Mouse (Mus musculus) testis, postnatal 10 days (tissue): ENCODE results near the gene Phospho2.
A peak's percentile ranks its signal among the peaks of the same experiment; 100 is the strongest.
"Not testable (repeated sequence)": the region's sequence is repeated elsewhere in the genome, so short reads cannot be mapped to it uniquely, and the experiment has no call there.

ENCODE experiments used
- DNase-seq: peaks from one replicate; pipeline ENCODE4 v3.0.0; 2021; ENCODE audit warnings: low spot score

The Phospho2 gene

DNA sequence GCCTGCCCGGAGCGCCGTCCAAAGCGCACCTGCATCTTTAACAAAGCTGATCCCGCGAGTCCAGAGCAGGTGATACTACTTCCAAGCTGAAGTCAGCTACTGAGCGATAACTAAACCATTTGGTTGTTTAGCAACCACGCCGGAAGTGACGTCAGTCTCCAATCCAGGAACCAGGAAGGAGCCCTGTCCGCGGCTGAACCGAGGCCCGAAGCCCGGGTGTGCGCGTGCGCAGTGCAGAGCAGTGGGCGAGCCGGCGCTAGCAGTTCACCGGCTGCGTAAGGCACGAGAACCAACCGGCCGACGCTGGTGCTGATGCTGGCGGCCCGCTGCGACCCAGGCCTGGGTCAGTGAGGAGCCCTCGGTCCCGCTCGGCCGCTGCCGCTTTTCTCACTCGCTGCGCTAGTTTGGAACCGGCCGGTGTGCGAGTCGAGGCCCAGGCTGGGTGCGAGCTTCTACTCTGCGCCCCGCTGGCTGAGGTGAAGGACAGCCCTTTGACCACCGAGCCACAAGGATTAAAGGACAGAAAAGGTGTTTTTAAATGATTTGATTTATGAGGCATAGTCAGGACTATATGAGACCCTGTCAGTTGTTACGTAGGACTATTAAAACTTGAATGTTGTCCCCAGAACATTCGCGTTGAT lies at the start of gene Phospho2, which contains the start of gene Ccdc173:
Gene Phospho2 (plus strand): TSS at position 195 of the 641 bp plus-strand sequence.
Gene Ccdc173 (minus strand): TSS at position 147 of the 641 bp plus-strand sequence.
- DNase-seq, result peak; percentile 99

DNA sequence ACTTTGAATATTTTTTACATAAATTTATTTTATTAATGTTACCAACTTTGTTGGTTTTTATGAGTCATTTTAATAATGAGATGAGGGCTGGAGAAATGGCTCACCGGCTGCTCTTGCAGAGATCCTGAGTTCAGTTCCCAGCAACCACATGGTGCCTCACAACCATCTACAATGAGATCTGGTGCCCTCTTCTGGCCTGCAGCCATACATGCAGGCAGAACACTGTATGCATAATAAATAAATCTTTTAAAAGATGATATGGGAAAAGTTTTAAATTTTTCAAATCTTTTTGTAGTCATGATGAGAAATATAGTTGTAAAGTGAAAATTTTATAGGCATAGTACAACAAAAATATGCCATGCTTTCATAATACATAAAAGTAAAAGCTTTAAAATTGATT lies 44.3 kb upstream of the Phospho2 start:
- DNase-seq, result no peak

DNA sequence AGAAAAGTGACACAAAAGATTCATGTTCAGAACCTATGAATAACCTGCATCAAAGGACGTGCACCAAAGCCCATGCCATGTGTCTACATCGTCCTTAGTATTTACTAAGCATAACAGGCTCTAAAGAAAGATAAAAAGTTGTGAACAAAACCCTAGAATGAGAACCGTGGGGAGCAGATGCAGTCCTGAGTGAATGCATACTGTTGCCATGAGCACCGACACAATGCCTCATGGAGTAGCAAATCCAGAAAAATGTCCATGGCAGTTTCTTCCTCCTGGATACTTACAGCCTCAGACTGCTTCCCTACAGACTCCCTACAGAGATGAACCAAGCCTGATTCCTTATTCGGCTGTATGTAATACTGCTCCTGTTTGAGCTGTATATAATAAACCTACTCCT lies 28.4 kb upstream of the Phospho2 start:
- DNase-seq, result no peak

DNA sequence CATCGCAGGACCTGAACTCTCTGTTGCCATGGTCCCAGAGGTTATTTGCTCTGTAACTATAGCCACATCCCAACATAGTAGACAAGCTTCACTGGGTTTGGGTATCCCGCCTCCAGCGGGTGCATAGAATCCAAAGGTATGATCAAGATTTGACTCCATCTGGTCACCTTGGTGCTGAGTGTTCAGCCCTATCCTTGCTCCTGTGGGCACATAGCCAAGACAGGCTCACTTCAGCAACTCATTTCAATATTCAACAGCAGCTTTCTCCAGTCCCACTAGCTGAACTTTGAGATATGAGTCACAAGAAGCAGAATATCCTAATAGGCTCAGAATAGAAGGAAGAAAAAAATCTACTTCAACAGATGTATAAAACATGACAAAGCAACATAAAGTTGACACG lies 26.1 kb upstream of the Phospho2 start:
- no peak for DNase-seq

DNA sequence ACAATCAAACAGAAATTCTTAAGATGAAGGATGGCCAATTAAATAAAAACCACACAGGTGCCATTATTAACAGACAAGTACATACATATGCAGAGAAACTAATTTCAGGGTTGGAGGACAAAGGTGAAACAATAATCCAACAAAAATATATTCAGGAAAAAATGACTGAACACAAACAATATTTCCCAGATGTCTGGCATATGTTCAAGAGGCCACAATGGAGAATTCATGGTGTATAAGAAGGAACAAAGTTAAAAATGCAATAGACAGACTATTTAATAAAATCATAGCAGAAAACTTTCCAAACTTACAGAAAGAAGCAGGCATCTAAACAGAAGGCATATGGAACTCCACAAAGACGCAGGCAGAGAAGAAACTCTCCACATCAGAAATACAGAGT lies 24.7 kb upstream of the Phospho2 start:
- DNase-seq, result no peak

DNA sequence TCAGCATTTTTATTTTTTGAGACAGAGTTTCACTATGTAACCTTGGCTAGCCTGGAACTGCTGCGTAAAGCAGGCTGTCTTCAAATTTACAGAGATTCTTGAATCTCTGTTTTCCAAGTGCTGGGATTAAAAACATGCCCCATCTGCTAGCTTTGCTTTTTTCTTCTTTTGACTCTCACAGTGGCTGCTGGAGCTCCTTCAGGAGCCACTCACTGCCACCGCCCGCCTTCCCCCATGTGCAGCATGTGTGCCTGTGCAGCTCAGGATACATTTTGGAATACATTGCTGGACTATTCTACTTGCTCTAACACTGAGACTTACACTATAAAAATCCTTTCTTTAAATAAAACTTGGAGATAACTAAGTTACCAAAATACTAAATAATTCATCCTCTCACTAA lies 16.1 kb upstream of the Phospho2 start:
- DNase-seq, result no peak

DNA sequence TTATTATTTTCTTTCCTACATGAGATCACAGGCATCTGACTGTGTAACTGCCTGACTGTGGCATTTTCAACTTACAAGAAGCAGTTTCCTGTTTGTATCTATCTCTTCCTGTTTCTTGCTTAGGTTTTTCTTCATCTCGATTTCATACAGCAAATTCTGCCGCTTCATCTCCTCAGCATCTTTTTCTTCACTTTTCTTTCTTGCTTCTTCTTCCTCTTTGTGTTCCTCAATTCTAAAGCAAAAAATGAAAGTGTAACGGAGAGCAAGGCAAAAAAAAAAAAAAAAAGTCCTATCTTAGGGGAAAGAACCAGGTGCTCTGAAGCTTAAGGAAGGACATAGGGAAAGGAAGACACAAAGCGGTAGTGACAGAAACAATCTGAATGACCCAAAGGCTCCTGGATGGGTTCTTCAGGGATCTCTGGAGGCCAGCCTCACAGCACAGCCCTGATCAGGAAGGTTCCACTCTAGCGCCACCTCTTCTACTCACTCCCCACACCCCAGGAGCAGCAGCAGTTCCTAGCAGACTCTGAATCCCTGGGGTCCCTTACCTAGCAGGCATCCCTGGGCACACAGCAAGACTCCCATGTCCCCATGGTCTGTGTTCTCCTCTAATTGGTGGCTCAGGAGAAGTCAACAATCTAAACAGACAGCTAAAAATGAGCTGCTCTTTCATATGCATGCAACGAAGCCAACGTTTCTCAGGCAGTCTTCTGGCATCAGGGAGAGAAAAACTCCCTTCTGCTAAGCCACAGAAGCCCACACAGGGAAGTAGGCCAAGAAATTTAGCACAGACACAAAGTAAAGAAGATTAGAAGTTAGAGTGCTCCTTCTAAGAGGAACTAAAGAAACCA lies 11.2 kb upstream of the Phospho2 start:
- DNase-seq, result no peak

DNA sequence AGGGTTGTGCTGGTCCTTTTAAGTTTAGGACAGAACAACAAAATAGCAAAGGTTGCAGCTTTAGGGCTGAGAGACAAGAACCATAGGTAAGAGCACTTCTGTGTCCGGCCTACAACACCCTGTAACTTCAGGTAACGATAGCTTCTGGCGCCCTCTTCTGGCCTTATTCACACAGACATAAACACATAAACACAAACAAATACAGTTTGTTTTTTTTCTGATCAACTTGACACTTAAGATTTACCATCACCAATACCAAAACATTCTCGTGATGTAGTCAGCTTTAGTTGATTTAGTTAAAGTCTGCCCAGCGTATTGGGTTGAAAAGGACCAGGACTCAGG lies 10.6 kb upstream of the Phospho2 start:
- DNase-seq, result peak; percentile 52

DNA sequence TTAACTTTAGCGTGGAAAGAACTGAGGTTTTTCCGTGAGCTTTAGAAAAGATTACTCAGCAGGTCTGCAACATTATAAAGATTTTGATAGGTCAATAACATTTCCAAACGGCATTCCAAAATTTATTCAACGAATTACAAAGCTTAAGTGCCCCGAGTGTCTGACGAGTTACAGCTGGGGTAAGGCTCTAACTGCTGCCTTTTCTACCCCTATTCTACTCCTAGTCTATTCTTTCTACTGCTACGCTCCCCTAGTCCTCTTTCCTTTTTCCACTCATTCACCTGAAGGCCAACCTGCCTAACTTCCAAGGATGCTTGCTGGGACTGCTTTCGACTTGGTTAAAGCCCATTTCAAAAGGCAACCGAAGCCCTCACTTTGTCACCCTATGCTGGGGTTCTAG lies 449 bp upstream of the Phospho2 start:
- no peak for DNase-seq

DNA sequence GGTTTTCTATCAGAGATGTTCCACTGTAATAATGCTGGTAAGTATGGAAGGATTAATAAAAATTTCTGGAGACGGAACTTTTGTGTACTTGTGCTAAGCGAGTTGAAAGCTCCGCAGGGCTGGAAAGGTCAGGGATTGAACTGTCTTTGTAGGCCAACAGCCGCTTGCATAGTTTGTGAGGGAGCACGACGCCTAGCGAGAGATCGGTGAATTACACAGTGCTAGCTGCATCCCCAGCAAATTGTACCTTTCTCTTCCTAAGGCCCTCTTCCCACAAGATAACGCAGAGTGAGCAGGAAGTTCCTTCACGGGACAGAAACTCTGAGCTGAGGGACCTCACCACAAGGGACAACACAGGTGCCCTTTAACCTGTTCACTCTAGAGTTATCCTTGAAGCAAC lies 862 bp downstream of the Phospho2 start:
- peak; percentile 91 for DNase-seq

DNA sequence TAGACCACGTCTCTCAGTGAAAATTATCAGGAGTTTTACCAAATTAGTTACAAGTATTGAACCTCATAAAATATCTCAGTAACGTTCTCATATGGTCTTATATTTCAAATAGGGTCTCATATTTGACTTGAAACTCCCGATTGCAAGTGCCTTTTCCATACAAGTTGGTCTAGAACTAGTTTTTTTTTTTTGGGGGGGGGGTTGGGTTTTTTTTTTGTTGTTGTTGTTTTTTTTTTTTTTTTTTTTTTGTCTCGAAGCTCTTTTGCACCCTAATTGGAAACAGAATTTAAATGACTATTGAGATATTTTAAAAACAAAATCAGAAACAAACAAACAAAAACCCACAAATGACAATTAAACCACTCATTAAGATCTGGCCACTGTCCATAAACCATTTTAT lies 1.3 kb downstream of the Phospho2 start:
- no peak for DNase-seq

DNA sequence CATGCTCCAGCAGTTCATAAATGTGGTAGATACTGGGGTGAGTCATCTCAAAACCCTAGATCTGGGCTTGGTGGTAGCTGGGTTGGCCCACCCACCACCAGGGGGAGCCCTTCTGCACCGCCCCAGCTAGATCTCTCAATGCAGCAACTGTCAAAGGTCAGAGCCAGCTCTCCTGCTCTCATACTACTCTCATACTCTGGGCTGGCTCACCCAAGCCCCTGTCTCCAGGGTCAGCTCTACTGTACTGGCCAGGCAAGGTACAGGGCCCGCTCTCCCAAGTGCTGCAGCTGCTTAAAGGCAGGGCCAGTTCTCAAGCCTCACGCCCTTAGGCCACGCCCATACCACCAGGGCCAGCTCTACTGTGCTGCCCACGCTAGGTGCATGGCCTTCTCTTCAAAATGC lies 13.5 kb downstream of the Phospho2 start:
- DNase-seq, result peak; percentile 86

DNA sequence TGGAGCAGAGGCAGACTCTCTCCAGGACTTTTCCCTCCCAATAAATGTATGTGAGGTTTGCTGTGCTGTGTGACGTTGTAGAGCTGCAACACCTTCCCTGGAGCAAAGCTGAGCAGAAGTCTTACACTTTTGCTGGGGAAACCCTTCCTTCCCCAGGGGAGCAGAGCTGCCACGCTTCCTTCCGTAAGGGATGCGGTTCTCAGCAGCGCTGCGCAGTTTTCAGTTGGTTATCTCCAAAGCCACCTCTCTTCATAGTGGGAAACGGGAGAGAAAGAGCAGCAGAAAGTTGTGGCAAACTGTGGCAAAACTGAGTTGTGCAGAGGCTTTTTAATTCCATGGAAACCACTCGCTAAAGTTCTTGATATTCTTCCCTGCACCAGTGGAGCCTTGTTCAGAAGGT lies 14.3 kb downstream of the Phospho2 start:
- no peak for DNase-seq

DNA sequence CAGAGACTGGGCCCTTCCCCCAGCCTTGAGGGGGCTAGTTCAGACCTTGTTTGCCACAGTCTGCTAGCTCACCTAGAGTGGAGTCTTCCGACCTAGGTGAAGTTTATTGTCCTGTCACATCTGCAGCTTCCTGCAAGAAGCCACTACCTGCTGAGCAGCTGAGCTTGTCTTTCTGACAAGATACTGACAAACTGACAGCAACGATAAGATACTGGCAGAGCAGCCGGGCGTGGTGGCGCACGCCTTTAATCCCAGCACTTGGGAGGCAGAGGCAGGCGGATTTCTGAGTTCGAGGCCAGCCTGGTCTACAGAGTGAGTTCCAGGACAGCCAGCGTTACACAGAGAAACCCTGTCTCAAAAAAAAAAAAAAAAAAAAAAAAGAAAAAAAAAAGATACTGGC lies 15.2 kb downstream of the Phospho2 start:
- DNase-seq, result not testable (repeated sequence)

DNA sequence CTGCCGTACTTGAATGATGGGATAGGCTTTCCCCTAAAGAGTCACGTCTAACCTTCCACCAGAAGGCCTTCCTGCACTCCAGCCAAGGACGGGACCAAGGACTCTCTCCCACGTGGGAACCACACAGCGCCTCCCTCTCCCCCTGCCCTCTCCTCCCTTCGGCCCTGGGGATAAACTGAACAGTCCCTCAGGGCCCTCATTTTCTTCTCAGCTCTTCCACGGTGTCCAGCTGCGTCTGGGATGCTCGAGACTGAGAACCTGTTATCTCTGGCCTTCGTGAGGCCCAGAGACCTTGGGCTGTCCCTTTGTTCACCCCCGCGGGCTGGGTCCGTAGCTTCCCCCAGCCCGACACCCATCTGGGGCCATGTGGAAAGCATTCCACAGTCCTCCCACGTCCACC lies 20.7 kb downstream of the Phospho2 start:
- DNase-seq, result peak; percentile 60

DNA sequence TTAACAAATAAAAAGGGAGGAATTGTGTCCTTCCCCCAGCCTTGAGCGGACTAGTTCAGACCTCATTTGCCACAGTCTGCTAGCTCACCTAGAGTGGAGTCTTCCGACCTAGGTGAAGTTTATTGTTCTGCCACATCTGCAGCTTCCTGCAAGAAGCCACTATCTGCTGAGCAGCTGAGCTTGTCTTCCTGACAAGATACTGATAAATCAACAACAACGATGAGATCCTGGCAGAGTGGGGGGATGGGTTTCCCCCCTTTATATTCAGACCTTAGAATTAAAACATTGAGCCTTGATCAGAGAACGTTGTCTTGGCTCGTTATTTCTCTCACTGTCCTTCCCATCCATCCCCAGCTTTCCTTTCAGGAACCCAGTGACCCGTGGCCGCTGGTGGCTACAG lies 21.9 kb downstream of the Phospho2 start:
- not testable (repeated sequence) for DNase-seq

DNA sequence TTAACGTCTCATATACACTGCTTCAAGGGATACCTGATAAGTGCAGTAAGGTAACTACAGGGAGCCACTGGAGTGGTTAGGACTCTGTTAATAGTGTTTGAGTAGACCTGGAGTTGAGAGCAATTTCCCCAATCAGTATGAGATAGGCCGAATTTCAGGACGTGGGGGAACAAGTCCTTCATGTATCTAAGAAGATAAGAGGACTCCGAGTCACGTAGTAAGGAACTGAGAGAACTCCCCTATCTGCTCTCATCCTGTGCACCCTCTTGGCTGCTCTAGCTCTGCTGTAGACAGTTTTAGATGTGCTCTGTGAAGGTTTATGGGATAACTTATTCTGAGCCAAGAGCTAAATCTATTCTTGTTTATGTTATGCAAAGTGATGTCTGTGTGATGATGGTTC lies 27.2 kb downstream of the Phospho2 start:
- DNase-seq, result peak; percentile 25

DNA sequence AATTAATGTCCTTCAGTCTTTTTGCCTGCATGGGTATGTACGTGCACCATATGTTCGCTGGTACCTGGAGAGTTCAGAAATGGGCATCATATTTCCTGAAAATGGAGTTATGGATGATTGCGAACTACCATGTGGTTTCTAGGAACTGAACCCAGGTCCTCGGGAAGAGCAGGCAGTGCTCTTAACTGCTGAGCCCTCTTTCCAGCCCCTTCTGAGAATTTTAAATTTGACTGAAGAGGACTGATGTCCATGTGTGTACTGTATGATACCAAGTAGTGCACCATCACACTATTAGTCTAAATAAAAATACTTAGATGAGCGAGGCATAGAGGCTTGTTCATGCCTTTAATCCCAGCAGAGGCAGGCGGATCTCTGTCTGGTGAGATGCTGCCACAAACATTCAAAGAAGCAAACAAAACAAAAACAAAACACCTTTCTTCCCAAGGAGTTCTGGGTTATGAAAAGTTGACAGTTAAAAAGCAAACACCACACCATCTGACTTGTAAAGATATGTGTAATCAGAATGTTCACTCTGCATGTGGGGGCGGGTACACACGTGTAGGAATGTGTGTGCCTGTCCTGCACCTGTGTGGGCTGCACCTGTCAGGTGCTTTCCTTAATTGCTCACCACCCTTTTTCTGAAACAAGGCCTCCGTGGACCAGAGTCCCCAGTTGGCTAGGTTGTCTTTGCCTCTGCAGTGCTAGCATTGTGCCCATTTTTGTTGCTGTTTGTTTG lies 29.1 kb downstream of the Phospho2 start:
- no peak for DNase-seq

DNA sequence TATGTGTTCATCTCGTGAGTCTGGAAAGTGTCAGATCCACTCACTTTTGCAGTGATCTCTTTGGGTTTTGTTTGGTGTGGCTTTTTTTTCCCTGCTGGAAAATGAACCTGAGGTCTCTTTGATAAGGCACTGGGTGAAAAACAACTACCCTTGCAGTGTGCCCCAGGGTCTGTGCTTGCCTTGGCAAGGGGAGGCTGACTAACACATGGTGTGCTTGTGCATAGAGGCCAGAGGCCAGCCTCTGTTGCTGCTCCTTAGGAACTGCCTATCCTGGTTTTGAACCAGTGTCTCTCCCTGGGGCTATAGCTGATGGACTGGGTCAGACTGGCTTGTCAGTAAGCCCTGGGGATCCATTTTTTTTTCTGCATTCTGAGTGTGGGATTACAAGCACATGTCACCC lies 30.8 kb downstream of the Phospho2 start:
- DNase-seq, result no peak

DNA sequence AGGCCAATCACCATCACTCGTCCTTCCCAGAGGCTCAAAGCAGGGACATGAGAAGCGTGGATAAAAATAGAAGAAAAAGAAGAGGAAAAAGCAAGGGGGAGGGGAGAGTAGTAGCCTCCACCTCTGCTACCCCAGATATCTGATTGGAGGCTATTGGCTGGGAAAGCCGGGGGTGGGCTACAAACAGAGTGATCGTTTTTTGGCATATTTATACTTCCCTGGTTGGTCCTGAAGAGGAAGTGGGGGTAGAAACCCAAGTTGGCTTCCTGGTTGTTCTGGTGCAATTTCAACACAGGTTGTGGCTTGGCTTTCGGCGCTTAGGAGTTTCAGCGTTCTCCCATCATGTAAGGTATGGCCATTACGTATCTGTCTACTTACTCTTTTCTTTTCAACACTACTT lies 32.3 kb downstream of the Phospho2 start, which contains the start of gene Klhl23:
Gene Klhl23 (plus strand): TSS at position 234 of the 400 bp plus-strand sequence.
- no peak for DNase-seq

DNA sequence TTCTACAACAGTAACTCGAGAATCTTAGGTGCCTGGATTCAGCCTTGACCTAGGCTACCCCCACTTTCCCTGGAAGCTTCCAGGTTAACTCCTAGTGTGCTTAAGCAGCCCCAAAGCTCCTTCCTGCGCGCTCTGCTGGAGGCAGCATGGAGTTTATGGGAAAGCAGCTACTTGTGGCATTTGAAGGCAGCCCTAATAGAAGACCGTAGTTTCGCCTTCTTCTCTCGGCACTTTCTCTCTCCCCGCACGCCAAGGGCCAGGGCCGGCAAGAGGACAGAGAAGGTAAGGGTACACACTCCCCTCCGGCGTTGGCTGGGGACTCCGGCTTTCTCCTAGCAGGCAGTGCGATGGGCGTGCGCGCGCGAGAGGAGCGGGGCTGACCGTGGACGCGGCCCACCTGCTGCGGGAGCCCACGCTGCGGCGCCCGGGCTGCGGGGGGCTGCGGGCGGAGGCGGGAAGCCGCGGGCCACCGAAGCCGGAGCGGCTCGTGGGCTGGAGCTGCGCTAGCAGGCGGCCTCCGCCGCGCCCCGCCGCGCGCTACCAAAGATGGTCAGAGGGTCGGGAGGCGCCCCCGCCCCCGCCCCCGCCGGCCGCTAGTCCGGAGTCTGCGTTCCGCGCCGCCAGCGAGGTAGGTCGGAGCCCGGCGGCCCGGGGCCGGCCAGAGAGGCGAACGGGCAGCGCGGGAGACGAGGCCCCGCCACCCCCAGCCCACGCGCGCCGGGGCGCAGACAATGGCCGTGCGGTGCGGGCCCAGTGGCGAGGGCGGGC lies 33.1 kb downstream of the Phospho2 start:
- peak; percentile 77 for DNase-seq

DNA sequence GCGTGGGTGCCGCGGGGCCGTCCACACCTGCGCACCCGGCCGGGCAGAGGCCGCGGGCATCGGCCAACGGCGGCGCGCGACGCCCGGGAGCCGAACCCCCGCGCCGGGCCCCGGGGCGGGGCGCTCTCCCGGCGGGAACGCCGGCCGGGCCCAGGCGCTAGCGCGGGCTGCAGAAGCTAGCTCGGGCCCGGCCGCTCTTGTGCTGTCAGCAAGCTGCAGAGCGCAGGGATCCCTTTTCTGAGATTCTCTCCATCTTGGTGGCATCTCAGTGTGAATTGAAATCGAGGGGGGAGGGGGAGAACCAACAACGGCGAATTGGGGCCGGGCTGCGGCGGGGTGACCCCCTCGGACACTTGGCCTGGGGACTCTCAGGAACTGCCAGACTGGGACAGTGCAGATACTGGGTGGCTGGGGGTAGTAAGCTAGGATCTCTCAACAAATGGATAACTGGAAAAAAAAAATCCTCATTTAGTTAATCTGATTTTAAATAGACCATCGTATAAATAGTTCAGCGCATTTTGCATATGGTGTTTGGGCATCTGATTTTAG lies 33.8 kb downstream of the Phospho2 start:
- peak; percentile 70 for DNase-seq
